Mouse (Mus musculus) urinary bladder, postnatal 14 days (tissue): ENCODE measurements around the gene Gabpb2.

Source experiments
- DNase-seq: peaks from one replicate; pipeline ENCODE4 v3.0.0; 2021; ENCODE audit warnings: low spot score

Gene Gabpb2

GRCm38 (mm10) chr3:95194721-95195135 lies 23.0 kb downstream of the Gabpb2 start:
- DNase-seq: no peak

- no peak for DNase-seq
These were observed 30.8 kb downstream of the Gabpb2 start for GRCm38 (mm10) chr3:95186888-95187287.

- DNase-seq: no peak
These were observed 31.6 kb downstream of the Gabpb2 start for GRCm38 (mm10) chr3:95186100-95186499.

- no peak for DNase-seq
These were observed 32.7 kb downstream of the Gabpb2 start for GRCm38 (mm10) chr3:95184796-95185577.

- DNase-seq: no peak
These were observed 35.9 kb downstream of the Gabpb2 start for GRCm38 (mm10) chr3:95181841-95182240.

GRCm38 (mm10) chr3:95179890-95180289 lies 37.8 kb downstream of the Gabpb2 start:
- DNase-seq: no peak

- no peak for DNase-seq
These were observed 38.8 kb downstream of the Gabpb2 start for GRCm38 (mm10) chr3:95178948-95179347.

- no peak for DNase-seq
These were observed 40.1 kb downstream of the Gabpb2 start for GRCm38 (mm10) chr3:95177583-95177982.

GRCm38 (mm10) chr3:95176500-95176899 lies 41.2 kb downstream of the Gabpb2 start:
- no peak for DNase-seq

- DNase-seq: peak; percentile 90
These were observed 43.6 kb downstream of the Gabpb2 start for GRCm38 (mm10) chr3:95174011-95174592.

GRCm38 (mm10) chr3:95173256-95173949 lies 44.3 kb downstream of the Gabpb2 start:
- DNase-seq: peak; percentile 29

- no peak for DNase-seq
These were observed 45.0 kb downstream of the Gabpb2 start for GRCm38 (mm10) chr3:95172526-95173255.

- DNase-seq: peak; percentile 23
These were observed 46.6 kb downstream of the Gabpb2 start for GRCm38 (mm10) chr3:95171105-95171504.

GRCm38 (mm10) chr3:95169996-95170395 lies 47.7 kb downstream of the Gabpb2 start:
- DNase-seq: no peak

GRCm38 (mm10) chr3:95164840-95165239 lies 52.9 kb downstream of the Gabpb2 start:
- DNase-seq: no peak

- no peak for DNase-seq
These were observed 53.5 kb downstream of the Gabpb2 start for GRCm38 (mm10) chr3:95164256-95164550.

- DNase-seq: no peak
These were observed 54.1 kb downstream of the Gabpb2 start for GRCm38 (mm10) chr3:95163419-95164255.

GRCm38 (mm10) chr3:95162345-95162628 lies 55.4 kb downstream of the Gabpb2 start:
- DNase-seq: no peak

- DNase-seq: no peak
These were observed 55.9 kb downstream of the Gabpb2 start for GRCm38 (mm10) chr3:95161618-95162344.

- DNase-seq: no peak
These were observed 56.6 kb downstream of the Gabpb2 start for GRCm38 (mm10) chr3:95161041-95161551.
